Mouse (Mus musculus): ENCODE results near the gene Prkce. TPM values are rescaled to one million over a fixed set of nuclear protein-coding genes. Genes with fewer than 3 reads are reported as not detected.

Gene Prkce
- polyA plus RNA-seq, 1 experiment from 2014 or later: 9.0 TPM

GRCm38 (mm10) chr17:86580724-86581123 is 413.1 kb downstream of the Prkce start:
- Histone ChIP-seq H3K9me3 (no peaks in the 10 kb centered on the region), H3K9ac (no peak overlapping the region), H3K4me3 (no peak overlapping the region), H3K4me2 (no peak overlapping the region), H3K27me3 (no peaks in the 10 kb centered on the region), H3K27ac (no peak overlapping the region), H3K4me1 (no peaks in the 10 kb centered on the region), H3K36me3 (no peaks in the 10 kb centered on the region)
- ATAC-seq (ENCODE audit: insufficient number of reproducible peaks, insufficient read depth, low FRiP score, low TSS enrichment, low read depth): no peak
- 77% methylated on average over 6 of the region's 6 CpGs for WGBS

GRCm38 (mm10) chr17:86582341-86582740 is 414.8 kb downstream of the Prkce start:
- Histone ChIP-seq H3K27ac (no peak overlapping the region), H3K4me3 (no peak overlapping the region), H3K36me3 (no peaks in the 10 kb centered on the region), H3K4me2 (no peak overlapping the region), H3K9ac (no peak overlapping the region), H3K4me1 (0 out of 2 replicates have a peak, but pooled peaks cover 3% of the 10 kb centered on the region), H3K9me3 (no peaks in the 10 kb centered on the region), H3K27me3 (no peaks in the 10 kb centered on the region)
- no peak for ATAC-seq (ENCODE audit: insufficient number of reproducible peaks, insufficient read depth, low FRiP score, low TSS enrichment, low read depth)
- WGBS: 85% methylated on average over 4 of the region's 4 CpGs

GRCm38 (mm10) chr17:86586441-86586840 is 418.9 kb downstream of the Prkce start:
- no peak for ATAC-seq (ENCODE audit: insufficient number of reproducible peaks, insufficient read depth, low FRiP score, low TSS enrichment, low read depth)
- peaks cover 10% of the 10 kb centered on the region; the same call in 1 of the 2 replicates for H3K4me1 ChIP-seq
- no peak overlapping the region for H3K9ac ChIP-seq
- H3K4me2 ChIP-seq: no peak overlapping the region
- H3K27ac ChIP-seq: no peak overlapping the region
- H3K27me3 ChIP-seq: no peaks in the 10 kb centered on the region
- WGBS: 66% methylated on average over 5 of the region's 5 CpGs
- no peak overlapping the region for H3K4me3 ChIP-seq
- no peaks in the 10 kb centered on the region for H3K9me3 ChIP-seq
- H3K36me3 ChIP-seq: no peaks in the 10 kb centered on the region

GRCm38 (mm10) chr17:86588704-86589449 is 421.3 kb downstream of the Prkce start:
- Histone ChIP-seq H3K27ac (no peak overlapping the region), H3K9ac (no peak overlapping the region), H3K36me3 (no peaks in the 10 kb centered on the region), H3K4me2 (no peak overlapping the region), H3K9me3 (no peaks in the 10 kb centered on the region), H3K27me3 (no peaks in the 10 kb centered on the region), H3K4me3 (no peak overlapping the region), H3K4me1 (peaks cover 17% of the 10 kb centered on the region; the same call in 1 of the 2 replicates)
- no peak for ATAC-seq (ENCODE audit: insufficient number of reproducible peaks, insufficient read depth, low FRiP score, low TSS enrichment, low read depth)
- 70% methylated on average over 5 of the region's 5 CpGs for WGBS

- no peaks in the 10 kb centered on the region for H3K36me3 ChIP-seq
- no peaks in the 10 kb centered on the region for H3K27me3 ChIP-seq
- no peak overlapping the region for H3K9ac ChIP-seq
- no peaks in the 10 kb centered on the region for H3K9me3 ChIP-seq
- no peak overlapping the region for H3K4me2 ChIP-seq
- no peak for ATAC-seq (ENCODE audit: insufficient number of reproducible peaks, insufficient read depth, low FRiP score, low TSS enrichment, low read depth)
- peaks cover 17% of the 10 kb centered on the region; the same call in 1 of the 2 replicates for H3K4me1 ChIP-seq
- H3K27ac ChIP-seq: no peak overlapping the region
- no peak overlapping the region for H3K4me3 ChIP-seq
- WGBS: 87% methylated on average over 5 of the region's 5 CpGs
These were observed 422.1 kb downstream of the Prkce start for GRCm38 (mm10) chr17:86589681-86590080.

GRCm38 (mm10) chr17:86591241-86591640 is 423.7 kb downstream of the Prkce start:
- Histone ChIP-seq H3K4me2 (no peak overlapping the region), H3K27me3 (no peaks in the 10 kb centered on the region), H3K9ac (no peak overlapping the region), H3K9me3 (no peaks in the 10 kb centered on the region), H3K27ac (no peak overlapping the region), H3K4me1 (peaks cover 17% of the 10 kb centered on the region; the same call in 1 of the 2 replicates), H3K4me3 (no peak overlapping the region), H3K36me3 (no peaks in the 10 kb centered on the region)
- ATAC-seq (ENCODE audit: insufficient number of reproducible peaks, insufficient read depth, low FRiP score, low TSS enrichment, low read depth): no peak
- WGBS: 81% methylated on average over 10 of the region's 10 CpGs

- H3K4me1 ChIP-seq: peaks cover 15% of the 10 kb centered on the region; the same call in 1 of the 2 replicates
- H3K9me3 ChIP-seq: no peaks in the 10 kb centered on the region
- ATAC-seq (ENCODE audit: insufficient number of reproducible peaks, insufficient read depth, low FRiP score, low TSS enrichment, low read depth): no peak
- no peak overlapping the region for H3K9ac ChIP-seq
- H3K36me3 ChIP-seq: no peaks in the 10 kb centered on the region
- 46% methylated on average over 5 of the region's 6 CpGs for WGBS
- H3K27me3 ChIP-seq: no peaks in the 10 kb centered on the region
- H3K27ac ChIP-seq: no peak overlapping the region
- H3K4me2 ChIP-seq: no peak overlapping the region
- H3K4me3 ChIP-seq: no peak overlapping the region
These were observed 425.5 kb downstream of the Prkce start for GRCm38 (mm10) chr17:86592991-86593586.

GRCm38 (mm10) chr17:86595526-86595925 is 427.9 kb downstream of the Prkce start:
- 76% methylated on average over 9 of the region's 9 CpGs for WGBS
- H3K27ac ChIP-seq: no peak overlapping the region
- no peaks in the 10 kb centered on the region for H3K9me3 ChIP-seq
- H3K4me1 ChIP-seq: peaks cover 11% of the 10 kb centered on the region; the same call in 1 of the 2 replicates
- no peaks in the 10 kb centered on the region for H3K27me3 ChIP-seq
- H3K4me2 ChIP-seq: no peak overlapping the region
- no peak for ATAC-seq (ENCODE audit: insufficient number of reproducible peaks, insufficient read depth, low FRiP score, low TSS enrichment, low read depth)
- no peak overlapping the region for H3K9ac ChIP-seq
- H3K4me3 ChIP-seq: no peak overlapping the region
- no peaks in the 10 kb centered on the region for H3K36me3 ChIP-seq

GRCm38 (mm10) chr17:86601116-86601515 is 433.5 kb downstream of the Prkce start:
- H3K4me3 ChIP-seq: no peak overlapping the region

GRCm38 (mm10) chr17:86601901-86602300 is 434.3 kb downstream of the Prkce start:
- Histone ChIP-seq H3K4me3 (no peak overlapping the region), H3K36me3 (no peaks in the 10 kb centered on the region), H3K4me2 (no peak overlapping the region), H3K4me1 (no peaks in the 10 kb centered on the region), H3K9ac (no peak overlapping the region), H3K27me3 (no peaks in the 10 kb centered on the region), H3K27ac (no peak overlapping the region), H3K9me3 (no peaks in the 10 kb centered on the region)
- no peak for ATAC-seq (ENCODE audit: insufficient number of reproducible peaks, insufficient read depth, low FRiP score, low TSS enrichment, low read depth)
- 83% methylated on average over 2 of the region's 2 CpGs for WGBS

More at GRCm38 (mm10) chr17:86601116-86601515, 433.5 kb downstream of the Prkce start:
- no peak overlapping the region for H3K9ac ChIP-seq
- H3K27me3 ChIP-seq: no peaks in the 10 kb centered on the region
- 40% methylated on average over 6 of the region's 6 CpGs for WGBS
- no peaks in the 10 kb centered on the region for H3K4me1 ChIP-seq
- no peaks in the 10 kb centered on the region for H3K36me3 ChIP-seq
- no peak overlapping the region for H3K4me2 ChIP-seq
- H3K27ac ChIP-seq: no peak overlapping the region
- H3K9me3 ChIP-seq: no peaks in the 10 kb centered on the region
- ATAC-seq (ENCODE audit: insufficient number of reproducible peaks, insufficient read depth, low FRiP score, low TSS enrichment, low read depth): no peak

- H3K4me2 ChIP-seq: no peak overlapping the region
- no peak for ATAC-seq (ENCODE audit: insufficient number of reproducible peaks, insufficient read depth, low FRiP score, low TSS enrichment, low read depth)
- WGBS: 79% methylated on average over 5 of the region's 5 CpGs
These were observed 436.4 kb downstream of the Prkce start for GRCm38 (mm10) chr17:86603848-86604444.

More at GRCm38 (mm10) chr17:86603848-86604444, 436.4 kb downstream of the Prkce start:
- Histone ChIP-seq H3K9ac (no peak overlapping the region), H3K4me3 (no peak overlapping the region), H3K27ac (no peak overlapping the region), H3K27me3 (no peaks in the 10 kb centered on the region), H3K4me1 (no peaks in the 10 kb centered on the region), H3K9me3 (no peaks in the 10 kb centered on the region), H3K36me3 (no peaks in the 10 kb centered on the region)

Data from embryonic facial prominence, embryonic 13.5 days (tissue).